In genomic region chr14:121644302-121644701, GRCm38 (mm10) we compare ENCODE assay signal across 17 mouse cellular contexts.
"Had no signal": no experiment of that assay in that cellular context is flagged by ENCODE, and none has a peak within 500 bp of the region (broad histone marks: within the 10 kb centered on the region; RNA-seq: fewer than 3 reads in every experiment).

No protein-coding gene starts in this region.

- H3K36me3 ChIP-seq: midbrain, embryonic 15.5 days; neural tube, embryonic 12.5 days had no signal

- H3K4me1 ChIP-seq: midbrain, embryonic 13.5 days; midbrain, embryonic 15.5 days; neural tube, embryonic 12.5 days; stomach, embryonic 15.5 days had no signal

- H3K4me3 ChIP-seq: lung, embryonic 15.5 days; megakaryocyte, embryonic 14.5 days; midbrain, embryonic 13.5 days; midbrain, embryonic 15.5 days; neural tube, embryonic 12.5 days; stomach, embryonic 15.5 days had no signal

- H3K27ac ChIP-seq: lung, embryonic 15.5 days; macrophage; midbrain, embryonic 13.5 days; midbrain, embryonic 15.5 days; neural tube, embryonic 12.5 days; stomach, embryonic 15.5 days; stomach, postnatal 0 days had no signal

- H3K27me3 ChIP-seq: lung, embryonic 15.5 days; midbrain, embryonic 13.5 days; midbrain, embryonic 15.5 days; neural tube, embryonic 12.5 days; stomach, embryonic 15.5 days had no signal

- H3K9ac ChIP-seq: liver, postnatal 0 days; lung, embryonic 15.5 days; midbrain, embryonic 13.5 days; midbrain, embryonic 15.5 days; neural tube, embryonic 12.5 days; stomach, embryonic 15.5 days had no signal

- DNase-seq: liver, postnatal 0 days; lung, adult 2 months; lung, postnatal 14 days; lung, postnatal 36 days; right cerebral cortex, postnatal 14 days; thymus, postnatal 14 days; thymus, postnatal 36 days had no signal

- ATAC-seq: liver, postnatal 0 days; lung, postnatal 0 days; midbrain, embryonic 13.5 days; midbrain, embryonic 15.5 days had no signal

- H3K4me2 ChIP-seq: lung, embryonic 15.5 days; midbrain, embryonic 11.5 days; midbrain, embryonic 13.5 days; midbrain, embryonic 15.5 days; neural tube, embryonic 12.5 days; stomach, embryonic 15.5 days had no signal

- H3K9me3 ChIP-seq: lung, embryonic 15.5 days; megakaryocyte, embryonic 14.5 days; midbrain, embryonic 13.5 days; midbrain, embryonic 15.5 days; neural tube, embryonic 12.5 days; stomach, embryonic 15.5 days had no signal
